In genomic region chr3:37203984-37204428, GRCm38 (mm10) we compare ENCODE assay signal across 8 mouse cellular contexts. TPM values are rescaled to one million over a fixed set of nuclear protein-coding genes. Genes with fewer than 3 reads are reported as not detected.
DNase-seq lines count a peak whose midpoint lies in the region; ATAC-seq and TF ChIP-seq lines count a peak whose summit lies in the region.

No protein-coding gene starts in this region.

- H3K4me1 ChIP-seq in bone marrow macrophage, adult 2 months (ENCODE audit: control insufficient read depth, insufficient read depth, low read length): peaks cover 24% of the 10 kb centered on the region
- no peaks in the 10 kb centered on the region for H3K4me1 ChIP-seq in embryonic fibroblast, embryonic 13.5 days (ENCODE audit: control insufficient read depth, insufficient read depth, low read length)
- 0 out of 2 replicates have a peak, but pooled peaks cover 3% of the 10 kb centered on the region for H3K4me1 ChIP-seq in kidney, embryonic 14.5 days (ENCODE audit: control insufficient read depth, insufficient read depth, low read length)
- 0 out of 2 replicates have a peak, but pooled peaks cover 10% of the 10 kb centered on the region for H3K4me1 ChIP-seq in limb, embryonic 15.5 days

- DNase-seq in A20 (ENCODE audit: low read depth, low spot score): peak; percentile 84
- peak; percentile 67 to 80 for DNase-seq in heart, adult 9 months (ENCODE audit: low spot score in 2 of 2)
- DNase-seq in monocyte, adult 2 months (ENCODE audit: low read depth in 1 of 2, low spot score in 2 of 2): peak; percentile 74 to 81
- DNase-seq in spleen, postnatal 36 days (ENCODE audit: low spot score in 2 of 2): peak; percentile 73 to 82

- H3K27me3 ChIP-seq in kidney, embryonic 14.5 days (ENCODE audit: control insufficient read depth, insufficient read depth, low read length): no peaks in the 10 kb centered on the region
- no peaks in the 10 kb centered on the region for H3K27me3 ChIP-seq in limb, embryonic 15.5 days

- TF ChIP-seq CTCF in bone marrow macrophage, adult 2 months (IDR thresholded peaks at IDR 0.05; ENCODE audit: low read depth, low read length): no peak
- TF ChIP-seq CTCF in embryonic fibroblast, embryonic 13.5 days (IDR thresholded peaks at IDR 0.05; ENCODE audit: borderline replicate concordance, insufficient read depth, low read length): no peak

- peak overlapping the region; percentile 55; the same call in 1 of the 2 replicates for H3K9ac ChIP-seq in kidney, embryonic 14.5 days (ENCODE audit: low read depth, low read length)
- peak overlapping the region; percentile 53 for H3K9ac ChIP-seq in limb, embryonic 15.5 days

- H3K4me2 ChIP-seq in kidney, embryonic 14.5 days (replicated peaks; ENCODE audit: low read depth, low read length): peak overlapping the region; percentile 92
- peak overlapping the region; percentile 74 for H3K4me2 ChIP-seq in limb, embryonic 15.5 days

- ATAC-seq in kidney, embryonic 14.5 days (ENCODE audit: low FRiP score, low TSS enrichment): peak; percentile 59
- ATAC-seq in limb, embryonic 15.5 days (ENCODE audit: insufficient number of reproducible peaks, low FRiP score, low TSS enrichment, low read depth): no peak

- no peaks in the 10 kb centered on the region for H3K9me3 ChIP-seq in kidney, embryonic 14.5 days (ENCODE audit: control insufficient read depth, low read length)
- H3K9me3 ChIP-seq in limb, embryonic 15.5 days: no peaks in the 10 kb centered on the region

- peak overlapping the region; percentile 54 for H3K4me3 ChIP-seq in bone marrow macrophage, adult 2 months (ENCODE audit: insufficient read depth, low read length)
- H3K4me3 ChIP-seq in embryonic fibroblast, embryonic 13.5 days (ENCODE audit: insufficient read depth, low read length): peak overlapping the region; percentile 63
- peak overlapping the region; percentile 50 for H3K4me3 ChIP-seq in kidney, embryonic 14.5 days (ENCODE audit: low read length)
- H3K4me3 ChIP-seq in limb, embryonic 15.5 days: peak overlapping the region; percentile 52

- under 1% methylated on average over 11 of the region's 11 CpGs for WGBS in kidney, embryonic 14.5 days
- WGBS in limb, embryonic 15.5 days: under 1% methylated on average over 11 of the region's 11 CpGs

- TF ChIP-seq POLR2A in bone marrow macrophage, adult 2 months (IDR thresholded peaks at IDR 0.05; ENCODE audit: borderline replicate concordance, low read depth, low read length): no peak
- TF ChIP-seq POLR2A in embryonic fibroblast, embryonic 13.5 days (IDR thresholded peaks at IDR 0.05; ENCODE audit: low read depth, low read length): peak; percentile 35

- no peaks in the 10 kb centered on the region for H3K36me3 ChIP-seq in kidney, embryonic 14.5 days (ENCODE audit: control insufficient read depth, insufficient read depth, low read length)
- H3K36me3 ChIP-seq in limb, embryonic 15.5 days: no peaks in the 10 kb centered on the region

- H3K27ac ChIP-seq in bone marrow macrophage, adult 2 months (ENCODE audit: insufficient read depth, low read depth, low read length): peak overlapping the region; percentile 61
- no peak overlapping the region for H3K27ac ChIP-seq in embryonic fibroblast, embryonic 13.5 days (ENCODE audit: insufficient read depth, low read length)
- no peak overlapping the region for H3K27ac ChIP-seq in kidney, embryonic 14.5 days (ENCODE audit: low read depth, low read length)
- H3K27ac ChIP-seq in limb, embryonic 15.5 days: no peak overlapping the region

RNA-seq across cellular contexts. Expression of gene Il21, which starts 28.4 kb away (rescaled TPM):
- polyA plus RNA-seq in bone marrow macrophage, adult 2 months (2012; ENCODE audit: insufficient read depth, insufficient read length, missing spikeins): not detected in 2 replicates
- polyA plus RNA-seq in embryonic fibroblast, embryonic 13.5 days (2011; ENCODE audit: insufficient read length, low read depth, missing spikeins): not detected in 2 replicates
- polyA plus RNA-seq in kidney, embryonic 14.5 days (2014; fragmentation: Nextera tagmentation; extraction: Ambion mirVana): not detected in 2 replicates
- not detected in 2 replicates for polyA plus RNA-seq in limb, embryonic 15.5 days (2015; fragmentation: Nextera tagmentation; extraction: Ambion mirVana)
